Mouse (Mus musculus): ENCODE results near the gene H60b. TPM values are rescaled to one million over a fixed set of nuclear protein-coding genes. Genes with fewer than 3 reads are reported as not detected.

The H60b gene
- polyA plus RNA-seq, 1 experiment from 2014 or later, result not detected

- DNase-seq (ENCODE audit: low spot score), result no peak
- Histone ChIP-seq H3K4me2 (no peak overlapping the region), H3K4me1 (replicated peaks; ENCODE audit: control insufficient read depth, insufficient read depth, low read length) (no peaks in the 10 kb centered on the region), H3K27me3 (replicated peaks; ENCODE audit: control insufficient read depth, insufficient read depth, low read length) (no peaks in the 10 kb centered on the region), H3K9ac (ENCODE audit: low read depth, low read length) (no peak overlapping the region), H3K36me3 (ENCODE audit: control insufficient read depth, insufficient read depth, low read length) (no peaks in the 10 kb centered on the region), H3K27ac (ENCODE audit: low read depth, low read length) (no peak overlapping the region), H3K4me3 (ENCODE audit: low read depth, low read length) (no peak overlapping the region), H3K9me3 (ENCODE audit: control insufficient read depth, low read length) (no peaks in the 10 kb centered on the region)
- WGBS, result 66% methylated on average over 5 of the region's 5 CpGs
- ATAC-seq (replicated peaks; ENCODE audit: low FRiP score), result no peak
These were observed 138.8 kb downstream of the H60b start for GRCm38 (mm10) chr10:22297033-22297762.

- Histone ChIP-seq H3K27ac (ENCODE audit: low read depth, low read length) (no peak overlapping the region), H3K9ac (ENCODE audit: low read depth, low read length) (no peak overlapping the region), H3K27me3 (replicated peaks; ENCODE audit: control insufficient read depth, insufficient read depth, low read length) (no peaks in the 10 kb centered on the region), H3K36me3 (ENCODE audit: control insufficient read depth, insufficient read depth, low read length) (no peaks in the 10 kb centered on the region), H3K4me3 (ENCODE audit: low read depth, low read length) (no peak overlapping the region), H3K4me1 (replicated peaks; ENCODE audit: control insufficient read depth, insufficient read depth, low read length) (no peaks in the 10 kb centered on the region), H3K9me3 (ENCODE audit: control insufficient read depth, low read length) (no peaks in the 10 kb centered on the region), H3K4me2 (no peak overlapping the region)
- ATAC-seq (replicated peaks; ENCODE audit: low FRiP score) (no peak), DNase-seq (ENCODE audit: low spot score) (no peak)
- WGBS, result 71% methylated on average over 8 of the region's 8 CpGs
These were observed 139.5 kb downstream of the H60b start for GRCm38 (mm10) chr10:22297766-22298461.

GRCm38 (mm10) chr10:22299324-22299723, 140.9 kb downstream of the H60b start:
- no peak for DNase-seq (ENCODE audit: low spot score)
- H3K9me3 ChIP-seq (ENCODE audit: control insufficient read depth, low read length), result no peaks in the 10 kb centered on the region
- no peaks in the 10 kb centered on the region for H3K4me1 ChIP-seq (replicated peaks; ENCODE audit: control insufficient read depth, insufficient read depth, low read length)
- H3K9ac ChIP-seq (ENCODE audit: low read depth, low read length), result no peak overlapping the region
- WGBS, result 65% methylated on average over 2 of the region's 2 CpGs
- no peak overlapping the region for H3K27ac ChIP-seq (ENCODE audit: low read depth, low read length)
- no peaks in the 10 kb centered on the region for H3K27me3 ChIP-seq (replicated peaks; ENCODE audit: control insufficient read depth, insufficient read depth, low read length)
- no peak overlapping the region for H3K4me3 ChIP-seq (ENCODE audit: low read depth, low read length)
- H3K36me3 ChIP-seq (ENCODE audit: control insufficient read depth, insufficient read depth, low read length), result no peaks in the 10 kb centered on the region
- H3K4me2 ChIP-seq, result no peak overlapping the region
- ATAC-seq (replicated peaks; ENCODE audit: low FRiP score), result no peak

- Histone ChIP-seq H3K27me3 (replicated peaks; ENCODE audit: control insufficient read depth, insufficient read depth, low read length) (no peaks in the 10 kb centered on the region), H3K36me3 (ENCODE audit: control insufficient read depth, insufficient read depth, low read length) (no peaks in the 10 kb centered on the region), H3K9me3 (ENCODE audit: control insufficient read depth, low read length) (no peaks in the 10 kb centered on the region), H3K9ac (ENCODE audit: low read depth, low read length) (no peak overlapping the region), H3K4me1 (replicated peaks; ENCODE audit: control insufficient read depth, insufficient read depth, low read length) (no peaks in the 10 kb centered on the region), H3K4me2 (no peak overlapping the region), H3K27ac (ENCODE audit: low read depth, low read length) (no peak overlapping the region), H3K4me3 (ENCODE audit: low read depth, low read length) (no peak overlapping the region)
- whole genome bisulfite sequencing, result 56% methylated on average over 1 of the region's 1 CpGs
- ATAC-seq (replicated peaks; ENCODE audit: low FRiP score) (no peak), DNase-seq (ENCODE audit: low spot score) (no peak)
These were observed 143.3 kb downstream of the H60b start for GRCm38 (mm10) chr10:22301641-22302040.

- H3K4me3 ChIP-seq (ENCODE audit: low read depth, low read length), result no peak overlapping the region
- H3K9ac ChIP-seq (ENCODE audit: low read depth, low read length), result no peak overlapping the region
- no peaks in the 10 kb centered on the region for H3K27me3 ChIP-seq (replicated peaks; ENCODE audit: control insufficient read depth, insufficient read depth, low read length)
- H3K4me1 ChIP-seq (replicated peaks; ENCODE audit: control insufficient read depth, insufficient read depth, low read length), result no peaks in the 10 kb centered on the region
- WGBS, result 54% methylated on average over 5 of the region's 5 CpGs
- no peak overlapping the region for H3K27ac ChIP-seq (ENCODE audit: low read depth, low read length)
- no peak overlapping the region for H3K4me2 ChIP-seq
- H3K36me3 ChIP-seq (ENCODE audit: control insufficient read depth, insufficient read depth, low read length), result no peaks in the 10 kb centered on the region
- H3K9me3 ChIP-seq (ENCODE audit: control insufficient read depth, low read length), result no peaks in the 10 kb centered on the region
- no peak for DNase-seq (ENCODE audit: low spot score)
- no peak for ATAC-seq (replicated peaks; ENCODE audit: low FRiP score)
These were observed 144.1 kb downstream of the H60b start for GRCm38 (mm10) chr10:22302344-22303057.

GRCm38 (mm10) chr10:22303736-22304135, 145.3 kb downstream of the H60b start:
- H3K36me3 ChIP-seq (ENCODE audit: control insufficient read depth, insufficient read depth, low read length), result no peaks in the 10 kb centered on the region
- ATAC-seq (replicated peaks; ENCODE audit: low FRiP score) (no peak), DNase-seq (ENCODE audit: low spot score) (no peak)
- no peaks in the 10 kb centered on the region for H3K27me3 ChIP-seq (replicated peaks; ENCODE audit: control insufficient read depth, insufficient read depth, low read length)
- H3K9me3 ChIP-seq (ENCODE audit: control insufficient read depth, low read length), result no peaks in the 10 kb centered on the region
- H3K4me1 ChIP-seq (replicated peaks; ENCODE audit: control insufficient read depth, insufficient read depth, low read length), result no peaks in the 10 kb centered on the region
- H3K27ac ChIP-seq (ENCODE audit: low read depth, low read length), result no peak overlapping the region
- H3K4me3 ChIP-seq (ENCODE audit: low read depth, low read length), result no peak overlapping the region
- no peak overlapping the region for H3K4me2 ChIP-seq
- no peak overlapping the region for H3K9ac ChIP-seq (ENCODE audit: low read depth, low read length)
- 81% methylated on average over 6 of the region's 6 CpGs for WGBS

- no peak overlapping the region for H3K27ac ChIP-seq (ENCODE audit: low read depth, low read length)
- H3K4me1 ChIP-seq (replicated peaks; ENCODE audit: control insufficient read depth, insufficient read depth, low read length), result no peaks in the 10 kb centered on the region
- ATAC-seq (replicated peaks; ENCODE audit: low FRiP score) (no peak), DNase-seq (ENCODE audit: low spot score) (no peak)
- H3K9ac ChIP-seq (ENCODE audit: low read depth, low read length), result no peak overlapping the region
- no peak overlapping the region for H3K4me3 ChIP-seq (ENCODE audit: low read depth, low read length)
- WGBS, result 79% methylated on average over 4 of the region's 4 CpGs
- no peak overlapping the region for H3K4me2 ChIP-seq
- no peaks in the 10 kb centered on the region for H3K9me3 ChIP-seq (ENCODE audit: control insufficient read depth, low read length)
- no peaks in the 10 kb centered on the region for H3K36me3 ChIP-seq (ENCODE audit: control insufficient read depth, insufficient read depth, low read length)
- H3K27me3 ChIP-seq (replicated peaks; ENCODE audit: control insufficient read depth, insufficient read depth, low read length), result no peaks in the 10 kb centered on the region
These were observed 147.4 kb downstream of the H60b start for GRCm38 (mm10) chr10:22305801-22306200.

GRCm38 (mm10) chr10:22306452-22306851, 148.1 kb downstream of the H60b start:
- ATAC-seq (replicated peaks; ENCODE audit: low FRiP score) (peak; percentile 66; the same call in 1 of the 2 replicates), DNase-seq (ENCODE audit: low spot score) (no peak)
- H3K4me3 ChIP-seq (ENCODE audit: low read depth, low read length), result peak overlapping the region; percentile 34; the same call in 1 of the 2 replicates
- H3K27me3 ChIP-seq (replicated peaks; ENCODE audit: control insufficient read depth, insufficient read depth, low read length), result no peaks in the 10 kb centered on the region
- 26% methylated on average over 4 of the region's 4 CpGs for WGBS
- no peaks in the 10 kb centered on the region for H3K9me3 ChIP-seq (ENCODE audit: control insufficient read depth, low read length)
- no peaks in the 10 kb centered on the region for H3K36me3 ChIP-seq (ENCODE audit: control insufficient read depth, insufficient read depth, low read length)
- peak overlapping the region; percentile 37 for H3K4me2 ChIP-seq
- no peak overlapping the region; the same call in 1 of the 2 replicates for H3K9ac ChIP-seq (ENCODE audit: low read depth, low read length)
- no peak overlapping the region for H3K27ac ChIP-seq (ENCODE audit: low read depth, low read length)
- H3K4me1 ChIP-seq (replicated peaks; ENCODE audit: control insufficient read depth, insufficient read depth, low read length), result no peaks in the 10 kb centered on the region
